Mouse (Mus musculus) testis, adult 2 months (tissue): ENCODE data around the gene Dtx4.

Source experiments
- CTCF ChIP-seq: fragments of 200-500 bp; IDR thresholded peaks from 2 replicates; pipeline ENCODE4 v1.5.1; 2012; ENCODE audit warnings: low read depth, mild to moderate bottlenecking, inconsistent platforms, low read length, moderate library complexity; ENCODE audit not compliant: control insufficient read depth, insufficient read depth, insufficient replicate concordance
- POLR2A ChIP-seq: fragments of 200-500 bp; IDR thresholded peaks from 2 replicates; pipeline ENCODE4 v1.6.1; 2012; ENCODE audit warnings: low read depth, mild to moderate bottlenecking, inconsistent platforms, low read length, moderate library complexity; ENCODE audit not compliant: control insufficient read depth

GRCm38 (mm10) chr19:12485223-12485622 lies 16.0 kb downstream of the Dtx4 start:
- TF ChIP-seq CTCF = no peak
- TF ChIP-seq POLR2A = no peak
